In the genomic region with DNA sequence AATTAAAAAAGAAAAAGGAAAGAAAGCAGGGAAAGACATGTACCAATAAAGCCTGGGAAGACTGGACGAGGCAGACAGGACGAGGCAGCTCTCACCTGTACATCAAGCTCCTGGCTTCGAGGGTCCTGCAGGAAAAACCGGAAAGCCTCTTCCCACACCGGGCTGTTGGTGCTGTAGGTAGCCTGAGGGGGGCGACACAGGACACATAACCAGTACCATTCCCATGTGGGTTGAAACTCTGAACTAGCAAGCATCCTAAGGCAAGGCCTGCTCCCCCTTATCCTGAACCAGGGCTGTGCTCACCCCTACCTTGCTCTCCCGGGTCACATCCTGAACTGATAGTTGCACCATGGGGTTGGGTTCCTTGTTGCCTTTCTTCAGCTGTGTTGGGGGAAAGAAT, we compare ENCODE assay signal across 9 mouse cellular contexts. TPM values are rescaled to one million over a fixed set of nuclear protein-coding genes. Genes with fewer than 3 reads are reported as not detected.
DNase-seq lines count a peak whose midpoint lies in the region; ATAC-seq and TF ChIP-seq lines count a peak whose summit lies in the region.
"Had no signal": no experiment of that assay in that cellular context is flagged by ENCODE, and none has a peak within 500 bp of the region (broad histone marks: within the 10 kb centered on the region; RNA-seq: fewer than 3 reads in every experiment).

No protein-coding gene starts in this region.

- H3K9ac ChIP-seq in forebrain, embryonic 12.5 days, result no peak overlapping the region

- 79% methylated on average over 7 of the region's 7 CpGs for WGBS in olfactory bulb, adult 2 months
- WGBS in forebrain, embryonic 12.5 days, result 71% methylated on average over 7 of the region's 7 CpGs

- peak; percentile 35; the same call in 1 of the 2 replicates for ATAC-seq in frontal cortex, adult (ENCODE audit: low TSS enrichment)
- no peak for ATAC-seq in forebrain, embryonic 12.5 days (ENCODE audit: low FRiP score)

- no peak overlapping the region for H3K4me3 ChIP-seq in olfactory bulb, adult 2 months (ENCODE audit: insufficient read depth, low read depth, low read length)
- H3K4me3 ChIP-seq in forebrain, embryonic 12.5 days (replicated peaks), result no peak overlapping the region
- H3K4me3 ChIP-seq: myocyte had no signal

- H3K4me1 ChIP-seq in olfactory bulb, adult 2 months (ENCODE audit: control insufficient read depth, insufficient read depth, low read length), result no peaks in the 10 kb centered on the region
- peaks cover under 1% of the 10 kb centered on the region; the same call in 1 of the 2 replicates for H3K4me1 ChIP-seq in forebrain, embryonic 12.5 days

- H3K27ac ChIP-seq in olfactory bulb, adult 2 months (ENCODE audit: insufficient read depth, low read depth, low read length), result no peak overlapping the region
- no peak overlapping the region for H3K27ac ChIP-seq in forebrain, embryonic 12.5 days

- TF ChIP-seq POLR2A in olfactory bulb, adult 2 months (IDR thresholded peaks at IDR 0.05; ENCODE audit: insufficient read depth, low read depth, low read length), result no peak

- no peaks in the 10 kb centered on the region for H3K36me3 ChIP-seq in forebrain, embryonic 12.5 days (replicated peaks)

- DNase-seq in frontal cortex, postnatal 14 days (ENCODE audit: low spot score in 2 of 2), result no peak
- peak; percentile 37 to 53 for DNase-seq in right cerebral cortex, adult 2 months (ENCODE audit: low spot score in 2 of 2)
- DNase-seq in right cerebral cortex, postnatal 14 days, result no peak
- peak; percentile 51 to 68 for DNase-seq in cerebellum, adult 18-20 months
- peak; percentile 67 for DNase-seq in kidney, postnatal 10 days

- H3K9me3 ChIP-seq in forebrain, embryonic 12.5 days, result no peaks in the 10 kb centered on the region

- H3K27me3 ChIP-seq in forebrain, embryonic 12.5 days, result peaks cover 76% of the 10 kb centered on the region

- no peak overlapping the region for H3K4me2 ChIP-seq in forebrain, embryonic 12.5 days

- peak; percentile 21; the same call in 1 of the 2 replicates for TF ChIP-seq CTCF in olfactory bulb, adult 2 months (IDR thresholded peaks at IDR 0.05; ENCODE audit: insufficient read depth, low read depth, low read length)

RNA-seq across cellular contexts. Expression of gene Esyt1, which starts 6.8 kb away (rescaled TPM):
- not detected in 2 replicates for polyA plus RNA-seq in olfactory bulb, adult 2 months (2012; ENCODE audit: insufficient read depth, insufficient read length, low replicate concordance, missing spikeins)
- polyA plus RNA-seq in forebrain, embryonic 12.5 days (2016; fragmentation: Nextera tagmentation; extraction: Ambion mirVana), result 11.2 and 13.8 TPM in 2 replicates

RNA-seq across cellular contexts. Expression of gene Myl6b, which starts 20.3 kb away (rescaled TPM):
- not detected in 2 replicates for polyA plus RNA-seq in olfactory bulb, adult 2 months (2012; ENCODE audit: insufficient read depth, insufficient read length, low replicate concordance, missing spikeins)
- polyA plus RNA-seq in forebrain, embryonic 12.5 days (2016; fragmentation: Nextera tagmentation; extraction: Ambion mirVana), result 2.4 and 2.7 TPM in 2 replicates

RNA-seq across cellular contexts. Expression of gene Myl6, which starts 24.9 kb away (rescaled TPM):
- polyA plus RNA-seq in olfactory bulb, adult 2 months (2012; ENCODE audit: insufficient read depth, insufficient read length, low replicate concordance, missing spikeins), result not detected in 2 replicates
- 660 and 684 TPM in 2 replicates for polyA plus RNA-seq in forebrain, embryonic 12.5 days (2016; fragmentation: Nextera tagmentation; extraction: Ambion mirVana)

RNA-seq across cellular contexts. Expression of gene Zc3h10, which starts 28.7 kb away (rescaled TPM):
- polyA plus RNA-seq in olfactory bulb, adult 2 months (2012; ENCODE audit: insufficient read depth, insufficient read length, low replicate concordance, missing spikeins), result not detected in 2 replicates
- 19.9 and 20.5 TPM in 2 replicates for polyA plus RNA-seq in forebrain, embryonic 12.5 days (2016; fragmentation: Nextera tagmentation; extraction: Ambion mirVana)

RNA-seq across cellular contexts. Expression of gene Rpl41, which starts 30.3 kb away (rescaled TPM):
- not detected in 2 replicates for polyA plus RNA-seq in olfactory bulb, adult 2 months (2012; ENCODE audit: insufficient read depth, insufficient read length, low replicate concordance, missing spikeins)
- polyA plus RNA-seq in forebrain, embryonic 12.5 days (2016; fragmentation: Nextera tagmentation; extraction: Ambion mirVana), result 2,598 and 2,922 TPM in 2 replicates

Comparison
In these comparisons a context has a peak if more than half of its experiments do, and no peak if none do; other contexts are left out.
1. DNase-seq: peak in right cerebral cortex, adult 2 months (2 of 2), cerebellum, adult 18-20 months (2 of 2) and kidney, postnatal 10 days (single experiment); none in frontal cortex, postnatal 14 days (0 of 2) and right cerebral cortex, postnatal 14 days (single experiment).
2. RNA of gene Esyt1, which starts 6.8 kb away (polyA plus RNA-seq): 11.2 to 13.8 TPM in forebrain, embryonic 12.5 days; not detected in olfactory bulb, adult 2 months; every median in the first group is over 10 times any median in the second.